Mouse (Mus musculus) neural tube, embryonic 10.5 days (tissue): ENCODE measurements around the gene Gfy.

Source experiments
- DNase-seq: peaks from one replicate; pipeline ENCODE4 v3.0.0-alpha.2; 2017; ENCODE audit warnings: low spot score; ENCODE audit errors: extremely low spot score

Gfy gene

GRCm38 (mm10) chr7:45150321-45150720, 29.0 kb downstream of the Gfy start:
- no peak for DNase-seq

GRCm38 (mm10) chr7:45149545-45149944, 29.8 kb downstream of the Gfy start:
- no peak for DNase-seq

- no peak for DNase-seq
Measured at GRCm38 (mm10) chr7:45148534-45149098, 30.8 kb downstream of the Gfy start.

GRCm38 (mm10) chr7:45147899-45148298, 31.5 kb downstream of the Gfy start:
- DNase-seq, result no peak

- no peak for DNase-seq
Measured at GRCm38 (mm10) chr7:45147267-45147666, 32.1 kb downstream of the Gfy start.

- no peak for DNase-seq
Measured at GRCm38 (mm10) chr7:45145460-45145859, 33.9 kb downstream of the Gfy start.

GRCm38 (mm10) chr7:45144368-45145174, 34.8 kb downstream of the Gfy start:
- no peak for DNase-seq

- DNase-seq, result no peak
Measured at GRCm38 (mm10) chr7:45141914-45142313, 37.5 kb downstream of the Gfy start.

- DNase-seq, result no peak
Measured at GRCm38 (mm10) chr7:45141319-45141718, 38.0 kb downstream of the Gfy start.

GRCm38 (mm10) chr7:45139904-45140723, 39.3 kb downstream of the Gfy start:
- no peak for DNase-seq

- DNase-seq, result no peak
Measured at GRCm38 (mm10) chr7:45138403-45138802, 41.0 kb downstream of the Gfy start.

- DNase-seq, result no peak
Measured at GRCm38 (mm10) chr7:45137171-45138006, 42.0 kb downstream of the Gfy start.

GRCm38 (mm10) chr7:45135993-45136567, 43.3 kb downstream of the Gfy start, which contains the start of the genes Gm45713 and Flt3l:
Gene Gm45713, minus strand, starts transcription at chr7:45136231.
Gene Flt3l, minus strand, starts transcription at chr7:45136432.
- DNase-seq, result peak; percentile 87

- no peak for DNase-seq
Measured at GRCm38 (mm10) chr7:45135370-45135769, 44.0 kb downstream of the Gfy start.

GRCm38 (mm10) chr7:45134544-45135026, 44.8 kb downstream of the Gfy start:
- no peak for DNase-seq

- no peak for DNase-seq
Measured at GRCm38 (mm10) chr7:45133446-45134159, 45.8 kb downstream of the Gfy start.

GRCm38 (mm10) chr7:45131850-45132249, 47.5 kb downstream of the Gfy start:
- no peak for DNase-seq

GRCm38 (mm10) chr7:45129776-45130512, 49.4 kb downstream of the Gfy start:
- no peak for DNase-seq

GRCm38 (mm10) chr7:45129318-45129717, 50.1 kb downstream of the Gfy start:
- no peak for DNase-seq
